Mouse (Mus musculus) forebrain, embryonic 15.5 days (tissue): Measurements from ENCODE around the gene Ttc17. TPM values are rescaled to one million over a fixed set of nuclear protein-coding genes. Genes with fewer than 3 reads are reported as not detected.

Source experiments
- ATAC-seq: fragments of 200-750 bp; cut with Nextera tagmentation; replicated peaks from 2 replicates; pipeline ENCODE4 v1.8.0; 2017; ENCODE audit warnings: mild to moderate bottlenecking, moderate TSS enrichment, moderate library complexity
- H3K27ac ChIP-seq: fragments of 300-500 bp; sonication (generic); replicated peaks from 2 replicates; pipeline ENCODE4 v1.5.1; 2015; ENCODE audit warnings: mild to moderate bottlenecking, inconsistent platforms
- H3K27me3 ChIP-seq: fragments of 300-500 bp; sonication (generic); 2 replicates; pipeline ENCODE4 v1.6.1; 2015; ENCODE audit warnings: inconsistent platforms
- H3K36me3 ChIP-seq: fragments of 300-500 bp; sonication (generic); 2 replicates; pipeline ENCODE4 v1.6.1; 2015; ENCODE audit warnings: mild to moderate bottlenecking, inconsistent platforms
- H3K4me1 ChIP-seq: fragments of 300-500 bp; sonication (generic); 2 replicates; pipeline ENCODE4 v1.6.1; 2015; ENCODE audit warnings: inconsistent platforms
- H3K4me2 ChIP-seq: fragments of 300-500 bp; sonication (generic); replicated peaks from 2 replicates; pipeline ENCODE4 v1.6.1; 2015; ENCODE audit warnings: mild to moderate bottlenecking, inconsistent platforms
- H3K4me3 ChIP-seq: fragments of 300-500 bp; sonication (generic); 2 replicates; pipeline ENCODE4 v1.5.1; 2015; ENCODE audit warnings: mild to moderate bottlenecking, inconsistent platforms
- H3K9ac ChIP-seq: fragments of 300-500 bp; sonication (generic); replicated peaks from 2 replicates; pipeline ENCODE4 v1.6.1; 2015; ENCODE audit warnings: mild to moderate bottlenecking, inconsistent platforms
- H3K9me3 ChIP-seq: fragments of 300-500 bp; sonication (generic); 2 replicates; pipeline ENCODE4 v1.6.1; 2016; ENCODE audit warnings: inconsistent platforms
- WGBS: fragments of 180-500 bp; shearing (Covaris S2); methylation state at CpG from one replicate; pipeline ENCODE4 v1.1.7; 2015; ENCODE audit warnings: mixed read lengths; 5-methylcytosine and 5-hydroxymethylcytosine counted together
- microRNA counts: library from miRNA; unstranded; fragments of <30 nt; microRNA quantifications from one replicate; lab custom pipeline; 2016
- microRNA-seq: library from miRNA; unstranded; fragments of <30 nt; microRNA quantifications from one replicate; pipeline ENCODE4, GENCODE M21; 2016
- polyA plus RNA-seq: library from polyadenylated mRNA; unstranded; fragments of >200 nt; fragmentation: Nextera tagmentation; extraction: Ambion mirVana; gene quantifications from 2 replicates; pipeline ENCODE4 v1.2.1, GENCODE M21; 2015

Gene Ttc17
- polyA plus RNA-seq, 1 experiment from 2014 or later = 20.7 TPM

- H3K4me2 ChIP-seq = peak overlapping the region; percentile 85
- peaks cover 62% of the 10 kb centered on the region for H3K4me1 ChIP-seq
- H3K27me3 ChIP-seq = no peaks in the 10 kb centered on the region
- WGBS = 0% methylated on average over 2 of the region's 2 CpGs
- H3K4me3 ChIP-seq = peak overlapping the region; percentile 41
- no peaks in the 10 kb centered on the region for H3K9me3 ChIP-seq
- H3K36me3 ChIP-seq = no peaks in the 10 kb centered on the region
- peak overlapping the region; percentile 53 for H3K9ac ChIP-seq
- H3K27ac ChIP-seq = peak overlapping the region; percentile 96
- ATAC-seq = peak; percentile 29
These were observed 142.5 kb downstream of the Ttc17 start for GRCm38 (mm10) chr2:94264006-94264405.

- 0% methylated on average over 14 of the region's 14 CpGs for WGBS
- peak overlapping the region; percentile 96 for H3K27ac ChIP-seq
- H3K4me3 ChIP-seq = peak overlapping the region; percentile 41
- H3K9ac ChIP-seq = peak overlapping the region; percentile 18
- peaks cover 62% of the 10 kb centered on the region for H3K4me1 ChIP-seq
- ATAC-seq = no peak
- H3K36me3 ChIP-seq = no peaks in the 10 kb centered on the region
- H3K9me3 ChIP-seq = no peaks in the 10 kb centered on the region
- H3K4me2 ChIP-seq = peak overlapping the region; percentile 85
- H3K27me3 ChIP-seq = no peaks in the 10 kb centered on the region
These were observed 143.0 kb downstream of the Ttc17 start for GRCm38 (mm10) chr2:94263530-94263937.

GRCm38 (mm10) chr2:94262917-94263529 is 143.5 kb downstream of the Ttc17 start:
- H3K27me3 ChIP-seq = no peaks in the 10 kb centered on the region
- H3K36me3 ChIP-seq = no peaks in the 10 kb centered on the region
- no peak for ATAC-seq
- H3K9ac ChIP-seq = peak overlapping the region; percentile 18
- H3K4me2 ChIP-seq = peak overlapping the region; percentile 85
- WGBS = 1% methylated on average over 13 of the region's 13 CpGs
- H3K9me3 ChIP-seq = no peaks in the 10 kb centered on the region
- H3K4me1 ChIP-seq = peaks cover 62% of the 10 kb centered on the region
- peak overlapping the region; percentile 41 for H3K4me3 ChIP-seq
- peak overlapping the region; percentile 96 for H3K27ac ChIP-seq

- H3K27me3 ChIP-seq = no peaks in the 10 kb centered on the region
- no peaks in the 10 kb centered on the region for H3K9me3 ChIP-seq
- ATAC-seq = no peak
- no peak overlapping the region for H3K4me2 ChIP-seq
- no peaks in the 10 kb centered on the region for H3K4me1 ChIP-seq
- H3K4me3 ChIP-seq = no peak overlapping the region
- no peak overlapping the region for H3K27ac ChIP-seq
- no peaks in the 10 kb centered on the region for H3K36me3 ChIP-seq
- no peak overlapping the region for H3K9ac ChIP-seq
- 30% methylated on average over 3 of the region's 3 CpGs for WGBS
These were observed 152.4 kb downstream of the Ttc17 start for GRCm38 (mm10) chr2:94254102-94254501.

MicroRNA genes within 50 kb of the gene (microRNA counts, 519-probe panel; counts per million panel counts)
- 2,398 counts per million, percentile 48 among the panel's probes with 10 or more counts for microRNA mmu-miR-670 (lab: Ali Mortazavi, UCI)

Small RNAs within 50 kb of the gene (microRNA-seq; reads per million reads assigned to microRNA genes)
- 156 reads per million, percentile 60 among the genes with 10 or more reads in this experiment for gene Mir670

Other genes starting within 250 kb of the Ttc17 start
- 119 and 122 TPM in 2 replicates for gene Hsd17b12, start 248.7 kb downstream of the Ttc17 start, polyA plus RNA-seq
- 130 and 134 TPM in 2 replicates for gene Api5, start 31.4 kb upstream of the Ttc17 start, polyA plus RNA-seq